Mouse (Mus musculus): ENCODE data around the gene Theg. TPM values are rescaled to one million over a fixed set of nuclear protein-coding genes. Genes with fewer than 3 reads are reported as not detected.

Theg gene
- polyA plus RNA-seq, 1 experiment from 2014 or later = not detected

Small RNA genes lying within 50 kb of the gene (microRNA-seq; reads per million reads assigned to microRNA genes)
- not detected for gene Mir6909 (ENCODE audit: borderline number of aligned reads)

Other genes starting within 250 kb of the Theg start
- gene Vmn2r82, start 230.8 kb downstream of the Theg start, polyA plus RNA-seq (2015; fragmentation: Nextera tagmentation; extraction: Ambion mirVana) = not detected in 2 replicates
- not detected in 2 replicates for gene Vmn2r83, start 118.6 kb downstream of the Theg start, polyA plus RNA-seq (2015; fragmentation: Nextera tagmentation; extraction: Ambion mirVana)
- gene Plpp2, start 53.5 kb downstream of the Theg start, polyA plus RNA-seq (2015; fragmentation: Nextera tagmentation; extraction: Ambion mirVana) = 25.3 and 25.9 TPM in 2 replicates
- 70.3 and 71.4 TPM in 2 replicates for gene Mier2, start 32.1 kb downstream of the Theg start, polyA plus RNA-seq (2015; fragmentation: Nextera tagmentation; extraction: Ambion mirVana)
- gene C2cd4c, start 26.7 kb upstream of the Theg start, polyA plus RNA-seq (2015; fragmentation: Nextera tagmentation; extraction: Ambion mirVana) = not detected in 2 replicates
- 11.8 and 12.5 TPM in 2 replicates for gene Shc2, start 50.6 kb upstream of the Theg start, polyA plus RNA-seq (2015; fragmentation: Nextera tagmentation; extraction: Ambion mirVana)
- not detected in 2 replicates for gene Odf3l2, start 58.4 kb upstream of the Theg start, polyA plus RNA-seq (2015; fragmentation: Nextera tagmentation; extraction: Ambion mirVana)
- 8.4 and 9.1 TPM in 2 replicates for gene Madcam1, start 77.2 kb upstream of the Theg start, polyA plus RNA-seq (2015; fragmentation: Nextera tagmentation; extraction: Ambion mirVana)
- 62.4 and 63.6 TPM in 2 replicates for gene Tpgs1, start 82.0 kb upstream of the Theg start, polyA plus RNA-seq (2015; fragmentation: Nextera tagmentation; extraction: Ambion mirVana)
- 94.8 and 96.8 TPM in 2 replicates for gene Cdc34, start 94.9 kb upstream of the Theg start, polyA plus RNA-seq (2015; fragmentation: Nextera tagmentation; extraction: Ambion mirVana)
- 0.89 and 1.5 TPM in 2 replicates for gene Gzmm, start 101.7 kb upstream of the Theg start, polyA plus RNA-seq (2015; fragmentation: Nextera tagmentation; extraction: Ambion mirVana)
- 837 and 902 TPM in 2 replicates for gene Bsg, start 117.2 kb upstream of the Theg start, polyA plus RNA-seq (2015; fragmentation: Nextera tagmentation; extraction: Ambion mirVana)
- 0.07 and 0.13 TPM in 2 replicates for gene Hcn2, start 129.3 kb upstream of the Theg start, polyA plus RNA-seq (2015; fragmentation: Nextera tagmentation; extraction: Ambion mirVana)
- gene Polrmt, start 159.2 kb upstream of the Theg start, polyA plus RNA-seq (2015; fragmentation: Nextera tagmentation; extraction: Ambion mirVana) = 41.6 and 46.6 TPM in 2 replicates
- gene Fgf22, start 167.7 kb upstream of the Theg start, polyA plus RNA-seq (2015; fragmentation: Nextera tagmentation; extraction: Ambion mirVana) = 2.5 and 3.9 TPM in 2 replicates
- gene Rnf126, start 179.6 kb upstream of the Theg start, polyA plus RNA-seq (2015; fragmentation: Nextera tagmentation; extraction: Ambion mirVana) = 110 and 127 TPM in 2 replicates
- 20.1 and 20.2 TPM in 2 replicates for gene Fstl3, start 189.9 kb upstream of the Theg start, polyA plus RNA-seq (2015; fragmentation: Nextera tagmentation; extraction: Ambion mirVana)
- gene Prss57, start 203.6 kb upstream of the Theg start, polyA plus RNA-seq (2015; fragmentation: Nextera tagmentation; extraction: Ambion mirVana) = 0.07 TPM in 1 of 2 replicates, not detected in the other
- gene Palm, start 206.2 kb upstream of the Theg start, polyA plus RNA-seq (2015; fragmentation: Nextera tagmentation; extraction: Ambion mirVana) = 88.1 and 96.6 TPM in 2 replicates
- gene Misp, start 233.7 kb upstream of the Theg start, polyA plus RNA-seq (2015; fragmentation: Nextera tagmentation; extraction: Ambion mirVana) = 5.4 and 7.8 TPM in 2 replicates